Mouse (Mus musculus) myocyte (in vitro differentiated cells): ENCODE results near the gene Clip1. TPM values are rescaled to one million over a fixed set of nuclear protein-coding genes. Genes with fewer than 3 reads are reported as not detected.
"Not testable (repeated sequence)": the region's sequence is repeated elsewhere in the genome, so short reads cannot be mapped to it uniquely, and the experiment has no call there.

Experiments used
- H3K27me3 ChIP-seq: one replicate; pipeline ENCODE4 v1.6.1; 2011; ENCODE audit not compliant: control insufficient read depth, insufficient read depth, insufficient read length
- H3K36me3 ChIP-seq: one replicate; pipeline ENCODE4 v1.6.1; 2011; ENCODE audit not compliant: control insufficient read depth, insufficient read depth
- H3K4me2 ChIP-seq: one replicate; pipeline ENCODE4 v1.6.1; 2011; ENCODE audit warnings: low read depth, control low read depth
- H3K4me3 ChIP-seq: one replicate; pipeline ENCODE4 v1.5.1; 2011; ENCODE audit warnings: mild to moderate bottlenecking, control low read depth, moderate library complexity
- H3K79me2 ChIP-seq: one replicate; pipeline ENCODE4 v1.6.1; 2011; ENCODE audit not compliant: control insufficient read depth, insufficient read depth
- H3ac ChIP-seq: one replicate; pipeline ENCODE4 v1.6.1; 2011; ENCODE audit not compliant: control insufficient read depth, insufficient read length
- CEBPB ChIP-seq: IDR thresholded peaks from 2 replicates; pipeline ENCODE4 v1.6.1; 2011; ENCODE audit warnings: mild to moderate bottlenecking, moderate library complexity; ENCODE audit not compliant: poor library complexity, insufficient read depth, severe bottlenecking
- E2F4 ChIP-seq: IDR thresholded peaks from one replicate; pipeline ENCODE4 v1.6.1; 2011; ENCODE audit warnings: mild to moderate bottlenecking, control low read depth, moderate library complexity; ENCODE audit not compliant: insufficient read depth
- MAX ChIP-seq: IDR thresholded peaks from one replicate; pipeline ENCODE4 v1.6.1; 2011; ENCODE audit warnings: low read depth, mild to moderate bottlenecking, control low read depth
- MYOD1 ChIP-seq, 3 experiments: IDR thresholded peaks; one replicate each; pipeline ENCODE4 v1.6.1; 2011; ENCODE audit warnings: control low read depth in 2 of 3, low read depth in 2 of 3, mild to moderate bottlenecking in 2 of 3, moderate library complexity in 1 of 3; ENCODE audit not compliant: insufficient read length in 2 of 3, control insufficient read depth in 1 of 3
- MYOG ChIP-seq, 3 experiments: IDR thresholded peaks; one replicate each; pipeline ENCODE4 v1.6.1; 2011; ENCODE audit warnings: control low read depth in 2 of 3, low read depth in 2 of 3, mild to moderate bottlenecking in 2 of 3; ENCODE audit not compliant: insufficient read length in 2 of 3, control insufficient read depth in 1 of 3, insufficient read depth in 1 of 3
- POLR2A ChIP-seq: IDR thresholded peaks from one replicate; pipeline ENCODE4 v1.6.1; 2011; ENCODE audit warnings: low read depth, mild to moderate bottlenecking, control low read depth, moderate library complexity; ENCODE audit not compliant: insufficient read length
- POLR2AphosphoS2 ChIP-seq: IDR thresholded peaks from one replicate; pipeline ENCODE4 v1.6.1; 2011; ENCODE audit warnings: low read depth, control low read depth; ENCODE audit not compliant: insufficient read length
- REST ChIP-seq: IDR thresholded peaks from one replicate; pipeline ENCODE4 v1.6.1; 2011; ENCODE audit warnings: mild to moderate bottlenecking, control low read depth, moderate library complexity; ENCODE audit not compliant: insufficient read depth, insufficient read length
- SRF ChIP-seq: IDR thresholded peaks from one replicate; pipeline ENCODE4 v1.6.1; 2011; ENCODE audit warnings: low read depth; ENCODE audit not compliant: control insufficient read depth, insufficient read length
- TCF12 ChIP-seq: IDR thresholded peaks from one replicate; pipeline ENCODE4 v1.6.1; 2011; ENCODE audit warnings: mild to moderate bottlenecking, control low read depth; ENCODE audit not compliant: poor library complexity, insufficient read depth, severe bottlenecking
- TCF3 ChIP-seq: IDR thresholded peaks from one replicate; pipeline ENCODE4 v1.6.1; 2011; ENCODE audit warnings: low read depth, control low read depth; ENCODE audit not compliant: insufficient read length
- USF1 ChIP-seq: IDR thresholded peaks from one replicate; pipeline ENCODE4 v1.6.1; 2011; ENCODE audit warnings: low read depth, mild to moderate bottlenecking, control low read depth, moderate library complexity
- polyA plus RNA-seq: library from polyadenylated mRNA; unstranded; fragments of >200 nt; fragmentation: generic; extraction: Trizol; gene quantifications from one replicate; pipeline ENCODE4 v1.2.1, GENCODE M21; 2012; ENCODE audit warnings: missing spikeins

Gene Clip1
- 17.5 TPM for polyA plus RNA-seq

DNA sequence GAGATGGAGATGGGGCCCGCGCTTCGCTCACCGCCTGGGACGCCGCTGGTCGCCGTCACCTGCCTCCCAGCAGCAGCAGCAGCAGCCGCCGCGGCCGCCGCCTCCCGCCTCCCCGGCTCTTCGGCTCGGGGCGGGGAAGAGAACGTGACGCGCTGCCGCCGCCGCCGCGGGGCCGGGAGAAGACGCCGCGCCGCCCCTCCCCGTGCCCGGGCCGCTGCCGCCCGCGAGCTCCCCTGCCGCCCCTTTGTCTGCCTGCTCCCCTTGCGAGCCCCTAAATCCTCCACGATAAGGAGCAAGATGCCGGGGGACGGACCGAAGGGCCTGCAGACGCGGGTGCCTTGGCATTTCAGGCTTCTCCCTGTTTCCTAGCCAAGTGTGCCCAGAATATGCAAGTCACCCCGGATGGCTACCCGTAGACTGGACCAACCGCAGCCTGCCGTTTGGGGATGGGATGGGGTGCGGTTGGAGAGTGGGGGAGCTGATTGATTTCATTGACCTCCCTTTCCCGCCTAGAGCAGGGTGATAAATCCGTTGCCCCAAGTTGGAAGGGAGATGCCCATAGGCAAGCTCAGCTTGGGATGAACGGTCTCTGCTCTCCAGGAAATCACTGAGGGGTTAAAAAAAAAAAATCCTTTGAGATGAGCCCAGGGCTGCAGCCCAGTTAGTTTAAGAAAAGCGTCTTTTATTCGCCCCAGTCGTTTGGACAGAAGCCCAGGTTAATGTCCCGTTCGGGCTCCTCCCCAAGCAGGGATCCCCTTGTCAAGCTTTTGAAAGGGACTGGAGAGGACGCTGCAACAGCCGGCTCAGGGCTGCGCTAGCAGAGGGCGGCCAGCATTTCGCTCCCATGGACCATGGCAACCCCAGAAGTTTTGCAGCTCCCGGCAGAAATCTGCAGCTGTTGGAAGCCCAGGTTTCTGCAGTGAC, at the start of gene Clip1:
Gene Clip1, minus strand, starts transcription at position 398 of the 924 bp plus-strand sequence.
- no peaks in the 10 kb centered on the region for H3K27me3 ChIP-seq
- no peaks in the 10 kb centered on the region for H3K36me3 ChIP-seq
- H3K4me2 ChIP-seq: peak within 1 kb of the TSS; percentile 100
- H3K79me2 ChIP-seq: peaks cover 27% of the 10 kb centered on the region
- no peak for TF ChIP-seq MAX
- TF ChIP-seq MYOG (IDR thresholded peaks at IDR 0.05; ENCODE audit: control insufficient read depth in 1 of 3, insufficient read depth in 1 of 3, insufficient read length in 2 of 3, low read depth in 2 of 3): no peak
- peak in 1 of 3 experiments; percentile 47 for TF ChIP-seq MYOD1 (IDR thresholded peaks at IDR 0.05; ENCODE audit: control insufficient read depth in 1 of 3, insufficient read length in 2 of 3, low read depth in 2 of 3)
- peak; percentile 81 for TF ChIP-seq POLR2A
- no peak for TF ChIP-seq CEBPB
- peak; percentile 75 for TF ChIP-seq POLR2AphosphoS2
- TF ChIP-seq E2F4: no peak
- no peak for TF ChIP-seq TCF12
- peak within 1 kb of the TSS; percentile 50 for H3K4me3 ChIP-seq
- H3ac ChIP-seq: peak within 1 kb of the TSS; percentile 64

DNA sequence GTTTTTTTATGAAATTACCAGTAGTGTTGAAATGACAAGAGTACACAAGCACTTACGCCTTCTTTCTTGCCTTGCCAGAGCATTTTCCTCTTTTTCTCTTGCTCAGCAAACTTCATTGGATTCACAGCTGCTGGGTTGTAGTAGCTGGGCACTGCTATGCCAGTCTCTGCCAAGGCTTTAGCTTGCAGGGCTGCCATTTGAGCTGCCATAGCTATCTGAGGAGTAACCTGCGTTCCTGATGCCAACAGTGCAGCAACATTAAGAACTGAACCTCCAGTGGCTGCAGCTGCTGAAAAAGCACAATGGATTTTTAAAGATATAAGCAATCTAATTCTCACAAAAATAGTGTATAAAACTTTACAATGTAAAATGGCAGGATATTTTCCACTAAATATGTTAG, 46.6 kb upstream of the Clip1 start:
- H3K36me3 ChIP-seq: peaks cover 82% of the 10 kb centered on the region
- no peaks in the 10 kb centered on the region for H3K27me3 ChIP-seq
- H3K4me2 ChIP-seq: no peak overlapping the region
- peaks cover 13% of the 10 kb centered on the region for H3K79me2 ChIP-seq
- H3K4me3 ChIP-seq: no peak overlapping the region
- TF ChIP-seq MYOD1 (IDR thresholded peaks at IDR 0.05; ENCODE audit: control insufficient read depth in 1 of 3, insufficient read length in 2 of 3, low read depth in 2 of 3) (no peak), TCF3 (no peak), TCF12 (no peak), MYOG (IDR thresholded peaks at IDR 0.05; ENCODE audit: control insufficient read depth in 1 of 3, insufficient read depth in 1 of 3, insufficient read length in 2 of 3, low read depth in 2 of 3) (no peak), POLR2AphosphoS2 (no peak), CEBPB (no peak), E2F4 (no peak), USF1 (no peak), REST (no peak), SRF (no peak), POLR2A (no peak), MAX (no peak)
- no peak overlapping the region for H3ac ChIP-seq

- not testable (repeated sequence) for H3K4me3 ChIP-seq, H3K4me2 ChIP-seq, H3ac ChIP-seq, H3K27me3 ChIP-seq
- Histone ChIP-seq H3K79me2 (peaks cover 16% of the 10 kb centered on the region), H3K36me3 (peaks cover 14% of the 10 kb centered on the region)
Measured at GRCm38 (mm10) chr5:123723816-123724215, 39.4 kb upstream of the Clip1 start.

DNA sequence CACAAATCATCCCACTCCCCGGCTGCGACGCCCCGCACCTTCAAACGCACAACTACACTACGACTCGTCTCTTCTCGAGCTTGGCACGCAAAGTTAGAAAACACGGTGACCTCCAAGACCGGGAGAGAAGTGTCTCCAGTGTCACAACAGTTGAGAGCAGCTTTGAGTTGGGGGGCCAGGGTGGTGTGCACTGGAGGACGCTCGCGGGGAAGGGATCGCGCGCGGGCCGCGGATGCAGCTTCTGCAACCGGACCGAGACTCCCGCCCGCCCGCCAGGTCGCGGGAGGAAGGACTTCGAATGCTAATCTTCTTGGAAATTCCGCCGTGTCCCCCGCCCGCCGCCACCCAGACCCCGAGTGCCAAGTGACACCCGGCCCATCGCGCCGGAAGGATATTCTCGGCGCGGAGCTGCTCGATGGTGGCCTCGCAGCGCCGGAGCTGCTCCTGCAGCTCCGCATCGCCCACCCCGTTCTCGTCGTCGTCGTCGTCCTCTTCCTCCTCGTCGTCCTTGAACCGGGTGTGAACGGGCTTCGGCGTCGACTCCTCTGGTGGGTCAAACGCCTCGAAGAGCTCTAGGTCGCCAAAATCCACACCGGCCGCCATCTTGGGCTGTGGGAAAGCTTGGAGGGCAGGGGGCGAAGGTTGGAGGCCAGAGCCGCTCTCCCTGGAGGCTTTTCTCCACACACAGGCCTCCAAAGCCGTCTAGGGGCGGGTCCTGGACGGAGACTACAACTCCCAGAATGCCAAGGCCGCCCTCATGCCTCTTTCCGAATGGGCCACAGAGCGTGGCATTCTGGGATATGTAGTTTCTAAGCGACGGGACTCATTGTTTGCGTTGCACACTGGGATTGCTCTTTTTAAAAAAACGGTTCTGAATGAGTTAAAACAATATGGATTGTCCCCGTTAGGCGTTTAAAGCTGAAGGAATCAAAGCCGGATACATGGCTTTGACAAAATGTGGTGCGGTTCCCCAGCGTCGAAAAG, 36.2 kb upstream of the Clip1 start, which contains the start of gene Zcchc8:
Gene Zcchc8, minus strand, starts transcription at position 773 of the 984 bp plus-strand sequence.
- peak within 1 kb of the TSS; percentile 58 for H3ac ChIP-seq
- H3K27me3 ChIP-seq: no peaks in the 10 kb centered on the region
- no peaks in the 10 kb centered on the region for H3K36me3 ChIP-seq
- peak within 1 kb of the TSS; percentile 97 for H3K4me2 ChIP-seq
- H3K4me3 ChIP-seq: peak within 1 kb of the TSS; percentile 89
- no peak for TF ChIP-seq MAX
- no peak for TF ChIP-seq MYOD1 (IDR thresholded peaks at IDR 0.05; ENCODE audit: control insufficient read depth in 1 of 3, insufficient read length in 2 of 3, low read depth in 2 of 3)
- TF ChIP-seq REST: no peak
- TF ChIP-seq USF1: no peak
- TF ChIP-seq SRF: no peak
- TF ChIP-seq POLR2AphosphoS2: peak; percentile 41
- peak; percentile 66 for TF ChIP-seq POLR2A
- TF ChIP-seq TCF12: no peak
- TF ChIP-seq MYOG (IDR thresholded peaks at IDR 0.05; ENCODE audit: control insufficient read depth in 1 of 3, insufficient read depth in 1 of 3, insufficient read length in 2 of 3, low read depth in 2 of 3): no peak
- TF ChIP-seq TCF3: no peak
- H3K79me2 ChIP-seq: peaks cover 39% of the 10 kb centered on the region
